Mouse (Mus musculus) CH12.LX (cell line): Measurements from ENCODE around the gene Gm19668. TPM values are rescaled to one million over a fixed set of nuclear protein-coding genes. Genes with fewer than 3 reads are reported as not detected.
"Not testable (repeated sequence)": the region's sequence is repeated elsewhere in the genome, so short reads cannot be mapped to it uniquely, and the experiment has no call there.

ENCODE experiments used
- DNase-seq: peaks from one replicate; pipeline ENCODE4 v3.0.0-alpha.2; 2013; ENCODE audit errors: extremely low read depth
- H3K27ac ChIP-seq: 2 replicates; pipeline ENCODE4 v1.5.1; 2012; ENCODE audit warnings: low read depth, mild to moderate bottlenecking, control low read depth, moderate library complexity; ENCODE audit not compliant: insufficient read depth
- H3K27me3 ChIP-seq: replicated peaks from 2 replicates; pipeline ENCODE3; 2012; ENCODE audit warnings: inconsistent platforms
- H3K36me3 ChIP-seq, 2 experiments: replicated peaks in 1 of 2; 2 replicates each; pipeline versions ENCODE3 to v1.6.1; 2012; ENCODE audit warnings: inconsistent platforms in 1 of 2, low read length in 1 of 2, mild to moderate bottlenecking in 1 of 2, mixed read lengths in 1 of 2, moderate library complexity in 1 of 2; ENCODE audit not compliant: control insufficient read depth in 1 of 2, insufficient read depth in 1 of 2
- H3K4me1 ChIP-seq, 2 experiments: 2 replicates each; pipeline ENCODE4 v1.6.1; 2012; ENCODE audit warnings: inconsistent platforms in 1 of 2, moderate library complexity in 1 of 2; ENCODE audit not compliant: insufficient read depth in 2 of 2, control insufficient read depth in 1 of 2
- H3K4me2 ChIP-seq: 2 replicates; pipeline ENCODE4 v1.6.1; 2012; ENCODE audit warnings: low read depth, mild to moderate bottlenecking, control low read depth; ENCODE audit not compliant: poor library complexity, insufficient read depth, severe bottlenecking
- H3K4me3 ChIP-seq, 3 experiments: fragments of 150-350 bp in 1 of 3; sonication (generic) in 1 of 3; replicated peaks in 1 of 3; 2 replicates each; pipeline versions ENCODE3 to v1.5.1; 2011 to 2012; ENCODE audit warnings: low read depth in 2 of 3, low read length in 2 of 3, mild to moderate bottlenecking in 2 of 3, moderate library complexity in 2 of 3, control low read depth in 1 of 3, improper control_type of control experiment in 1 of 3, inconsistent platforms in 1 of 3, mixed read lengths in 1 of 3; ENCODE audit not compliant: poor library complexity in 1 of 3
- H3K79me2 ChIP-seq: replicated peaks from 2 replicates; pipeline ENCODE4 v1.6.1; 2012; ENCODE audit warnings: mild to moderate bottlenecking, moderate library complexity; ENCODE audit not compliant: control insufficient read depth, poor library complexity, insufficient read depth, severe bottlenecking; ENCODE audit errors: extremely low read depth
- H3K9ac ChIP-seq: 2 replicates; pipeline ENCODE4 v1.6.1; 2012; ENCODE audit warnings: low read depth, mild to moderate bottlenecking, control low read depth, moderate library complexity; ENCODE audit not compliant: insufficient read depth
- H3K9me3 ChIP-seq: replicated peaks from 2 replicates; pipeline ENCODE3; 2012; ENCODE audit warnings: low read length, inconsistent platforms, mixed read lengths
- CHD2 ChIP-seq: IDR thresholded peaks from 2 replicates; pipeline ENCODE4 v1.6.1; 2011; ENCODE audit warnings: low read length, improper control_type of control experiment
- E2F4 ChIP-seq: IDR thresholded peaks from 2 replicates; pipeline ENCODE4 v1.6.1; 2011; ENCODE audit warnings: low read depth, low read length, improper control_type of control experiment; ENCODE audit not compliant: insufficient replicate concordance
- EP300 ChIP-seq: IDR thresholded peaks from 2 replicates; pipeline ENCODE4 v1.6.1; 2011; ENCODE audit warnings: low read length, improper control_type of control experiment
- GABPA ChIP-seq: IDR thresholded peaks from 2 replicates; pipeline ENCODE4 v1.6.1; 2012; ENCODE audit warnings: low read depth, low read length, improper control_type of control experiment, inconsistent platforms; ENCODE audit not compliant: insufficient replicate concordance
- IRF4 ChIP-seq: IDR thresholded peaks from 2 replicates; pipeline ENCODE4 v1.6.1; 2014; ENCODE audit warnings: low read depth, mild to moderate bottlenecking, inconsistent platforms, low read length, improper control_type of control experiment
- JUN ChIP-seq: IDR thresholded peaks from 2 replicates; pipeline ENCODE4 v1.6.1; 2011; ENCODE audit warnings: low read depth, mild to moderate bottlenecking, low read length, improper control_type of control experiment, moderate library complexity; ENCODE audit not compliant: insufficient read depth
- MAFK ChIP-seq: IDR thresholded peaks from 2 replicates; pipeline ENCODE4 v1.6.1; 2011; ENCODE audit warnings: low read length, improper control_type of control experiment; ENCODE audit not compliant: insufficient replicate concordance
- MEF2A ChIP-seq: IDR thresholded peaks from 2 replicates; pipeline ENCODE4 v1.6.1; 2014; ENCODE audit warnings: low read depth, mild to moderate bottlenecking, inconsistent platforms, low read length, improper control_type of control experiment, borderline replicate concordance
- NELFE ChIP-seq: IDR thresholded peaks from 2 replicates; pipeline ENCODE4 v1.6.1; 2011; ENCODE audit warnings: low read depth, low read length, improper control_type of control experiment
- NRF1 ChIP-seq: IDR thresholded peaks from 2 replicates; pipeline ENCODE4 v1.6.1; 2014; ENCODE audit warnings: low read depth, mild to moderate bottlenecking, inconsistent platforms, low read length, improper control_type of control experiment, moderate library complexity
- POLR2AphosphoS2 ChIP-seq: IDR thresholded peaks from 2 replicates; pipeline ENCODE4 v1.6.1; 2011; ENCODE audit warnings: low read depth, low read length, improper control_type of control experiment
- RAD21 ChIP-seq: IDR thresholded peaks from 2 replicates; pipeline ENCODE4 v1.6.1; 2011; ENCODE audit warnings: low read depth, mild to moderate bottlenecking, low read length, improper control_type of control experiment, moderate library complexity
- RCOR1 ChIP-seq: conservative IDR thresholded peaks from 2 replicates; pipeline ENCODE4 v1.6.1; 2012; ENCODE audit warnings: low read depth, mild to moderate bottlenecking, inconsistent platforms, low read length, improper control_type of control experiment
- SIN3A ChIP-seq: IDR thresholded peaks from 2 replicates; pipeline ENCODE4 v1.6.1; 2012; ENCODE audit warnings: low read length, improper control_type of control experiment, inconsistent platforms
- UBTF ChIP-seq: IDR thresholded peaks from 2 replicates; pipeline ENCODE4 v1.6.1; 2012; ENCODE audit warnings: low read depth, mild to moderate bottlenecking, inconsistent platforms, low read length, improper control_type of control experiment, moderate library complexity
- USF2 ChIP-seq: conservative IDR thresholded peaks from 2 replicates; pipeline ENCODE4 v1.6.1; 2011; ENCODE audit warnings: low read depth, low read length, improper control_type of control experiment
- dilution Hi-C: fragments of 300-500 bp; cut with MboI; formaldehyde crosslinking; loops from 2 replicates; pipeline ENCODE4 v1.14.3; 2020; ENCODE audit warnings: low sequenced_read_pairs; ENCODE audit not compliant: extremely low pct_unique_long_range_greater_than_20kb, extremely low pct_ligation_motif_present
- in situ Hi-C: fragments of 300-500 bp; cut with MboI; formaldehyde crosslinking; loops from 3 replicates; pipeline ENCODE4 v1.14.3; 2019; ENCODE audit warnings: low sequenced_read_pairs, low pct_ligation_motif_present, low pct_unique_long_range_greater_than_20kb, mixed read lengths
- polyA plus RNA-seq: library from polyadenylated mRNA; unstranded; fragments of >175 nt; gene quantifications from 2 replicates; pipeline ENCODE4 v1.2.1, GENCODE M21; 2012; ENCODE audit warnings: low read depth; ENCODE audit not compliant: insufficient read length
- total RNA-seq, 2 experiments: library from RNA; depleted of rRNA; stranded (reverse); fragments of 300-350 nt in 1 of 2; fragments of >200 nt in 1 of 2; gene quantifications; 2 replicates each; pipeline ENCODE4 v1.2.3; 2012 to 2014

Gene Gm19668
- total and polyA plus RNA-seq, 3 experiments: not detected

GRCm38 (mm10) chr10:77804095-77804494 is 5.2 kb upstream of the Gm19668 start:
- no peak overlapping the region for H3K27ac ChIP-seq
- no peak for DNase-seq
- peaks cover 45% of the 10 kb centered on the region for H3K27me3 ChIP-seq
- in situ Hi-C loops: no loop called here
- TF ChIP-seq UBTF: no peak
- TF ChIP-seq GABPA: no peak
- TF ChIP-seq IRF4: no peak
- no peak for TF ChIP-seq E2F4
- no peak for TF ChIP-seq EP300
- no peak for TF ChIP-seq SIN3A
- no peak for TF ChIP-seq JUN
- H3K9ac ChIP-seq: no peak overlapping the region
- no peaks in the 10 kb centered on the region for H3K79me2 ChIP-seq
- no peak overlapping the region for H3K4me2 ChIP-seq
- H3K9me3 ChIP-seq: peaks cover 4% of the 10 kb centered on the region
- H3K36me3 ChIP-seq: no peaks in the 10 kb centered on the region
- no peaks in the 10 kb centered on the region for H3K4me1 ChIP-seq
- dilution Hi-C loops: no loop called here
- H3K4me3 ChIP-seq: no peak overlapping the region

GRCm38 (mm10) chr10:77798164-77798920 is 591 bp downstream of the Gm19668 start:
- DNase-seq, in situ Hi-C loops, H3K36me3 ChIP-seq, dilution Hi-C loops, H3K4me3 ChIP-seq, H3K79me2 ChIP-seq, H3K9ac ChIP-seq, H3K4me1 ChIP-seq, H3K4me2 ChIP-seq, H3K27ac ChIP-seq, H3K9me3 ChIP-seq: not testable (repeated sequence)
- peaks cover 71% of the 10 kb centered on the region for H3K27me3 ChIP-seq

GRCm38 (mm10) chr10:77797677-77798076 is 1.3 kb downstream of the Gm19668 start:
- in situ Hi-C loops: no loop called here
- no peaks in the 10 kb centered on the region for H3K9me3 ChIP-seq

More at GRCm38 (mm10) chr10:77797677-77798076, 1.3 kb downstream of the Gm19668 start:
- H3K79me2 ChIP-seq: no peaks in the 10 kb centered on the region
- TF ChIP-seq MEF2A (no peak), MAFK (no peak), USF2 (no peak), NELFE (no peak), RCOR1 (no peak), CHD2 (no peak), RAD21 (no peak), POLR2AphosphoS2 (no peak), E2F4 (no peak), NRF1 (no peak), UBTF (no peak)
- H3K36me3 ChIP-seq: no peaks in the 10 kb centered on the region
- H3K4me3 ChIP-seq: no peak overlapping the region
- no peak for DNase-seq
- no peak overlapping the region for H3K9ac ChIP-seq
- H3K27me3 ChIP-seq: peaks cover 71% of the 10 kb centered on the region
- H3K4me1 ChIP-seq: no peaks in the 10 kb centered on the region
- dilution Hi-C loops: no loop called here
- no peak overlapping the region for H3K4me2 ChIP-seq
- H3K27ac ChIP-seq: no peak overlapping the region
